Mouse (Mus musculus) heart, postnatal 0 days (tissue): ENCODE data around the gene Bhlhe23. TPM values are rescaled to one million over a fixed set of nuclear protein-coding genes. Genes with fewer than 3 reads are reported as not detected.
A peak's percentile ranks its signal among the peaks of the same experiment; 100 is the strongest.

Experiments
- ATAC-seq: fragments of 200-750 bp; cut with Nextera tagmentation; 2 replicates; pipeline ENCODE4 v1.8.0; 2017; ENCODE audit warnings: low read depth, moderate number of reproducible peaks, moderate library complexity; ENCODE audit not compliant: insufficient read depth
- DNase-seq: peaks from one replicate; pipeline ENCODE4 v3.0.0-alpha.2; 2016; ENCODE audit warnings: low spot score
- H3K27ac ChIP-seq: fragments of 300-500 bp; sonication (generic); 2 replicates; pipeline ENCODE4 v1.5.1; 2014; ENCODE audit warnings: low read depth, mild to moderate bottlenecking
- H3K27me3 ChIP-seq: fragments of 300-500 bp; sonication (generic); 2 replicates; pipeline ENCODE4 v1.6.1; 2014; ENCODE audit warnings: low read length, mixed read lengths; ENCODE audit not compliant: control insufficient read depth, insufficient read depth
- H3K36me3 ChIP-seq: fragments of 300-500 bp; sonication (generic); replicated peaks from 2 replicates; pipeline ENCODE4 v1.6.1; 2014; ENCODE audit warnings: low read length, mixed read lengths; ENCODE audit not compliant: control insufficient read depth, insufficient read depth
- H3K4me1 ChIP-seq: fragments of 300-500 bp; sonication (generic); 2 replicates; pipeline ENCODE4 v1.6.1; 2014; ENCODE audit warnings: antibody characterized with exemption; ENCODE audit not compliant: control insufficient read depth, insufficient read depth
- H3K4me2 ChIP-seq: fragments of 300-500 bp; sonication (generic); 2 replicates; pipeline ENCODE4 v1.6.1; 2014; ENCODE audit warnings: low read depth, mild to moderate bottlenecking, low read length, moderate library complexity
- H3K4me3 ChIP-seq: fragments of 300-500 bp; sonication (generic); 2 replicates; pipeline ENCODE4 v1.5.1; 2014; ENCODE audit warnings: low read depth, low read length
- H3K9ac ChIP-seq: fragments of 300-500 bp; sonication (generic); replicated peaks from 2 replicates; pipeline ENCODE4 v1.6.1; 2014; ENCODE audit warnings: low read depth, low read length, mixed read lengths
- H3K9me3 ChIP-seq: fragments of 300-500 bp; sonication (generic); replicated peaks from 2 replicates; pipeline ENCODE4 v1.6.1; 2016; ENCODE audit warnings: low read length; ENCODE audit not compliant: control insufficient read depth
- CTCF ChIP-seq: IDR thresholded peaks from 2 replicates; pipeline ENCODE4 v1.5.1; 2016; ENCODE audit warnings: antibody characterized with exemption, control low read depth, low read depth
- EP300 ChIP-seq: IDR thresholded peaks from 2 replicates; pipeline ENCODE4 v1.6.1; 2016; ENCODE audit warnings: antibody characterized with exemption, low read depth
- WGBS: fragments of 180-500 bp; shearing (Covaris S2); extraction: QIAGEN DNeasy Blood & Tissue Kit; methylation state at CpG from one replicate; pipeline ENCODE4 v1.1.7; 2014; 5-methylcytosine and 5-hydroxymethylcytosine counted together
- polyA plus RNA-seq: library from polyadenylated mRNA; unstranded; fragments of >200 nt; fragmentation: Nextera tagmentation; extraction: Ambion mirVana; gene quantifications from 2 replicates; pipeline ENCODE4 v1.2.1, GENCODE M21; 2015
- total RNA-seq: library from RNA; depleted of rRNA; stranded (reverse); fragments of >200 nt; gene quantifications from 2 replicates; pipeline ENCODE4 v1.2.3, GENCODE M21; 2014; ENCODE audit warnings: low replicate concordance

The Bhlhe23 gene
- total and polyA plus RNA-seq, 2 experiments from 2014 or later: not detected

DNA sequence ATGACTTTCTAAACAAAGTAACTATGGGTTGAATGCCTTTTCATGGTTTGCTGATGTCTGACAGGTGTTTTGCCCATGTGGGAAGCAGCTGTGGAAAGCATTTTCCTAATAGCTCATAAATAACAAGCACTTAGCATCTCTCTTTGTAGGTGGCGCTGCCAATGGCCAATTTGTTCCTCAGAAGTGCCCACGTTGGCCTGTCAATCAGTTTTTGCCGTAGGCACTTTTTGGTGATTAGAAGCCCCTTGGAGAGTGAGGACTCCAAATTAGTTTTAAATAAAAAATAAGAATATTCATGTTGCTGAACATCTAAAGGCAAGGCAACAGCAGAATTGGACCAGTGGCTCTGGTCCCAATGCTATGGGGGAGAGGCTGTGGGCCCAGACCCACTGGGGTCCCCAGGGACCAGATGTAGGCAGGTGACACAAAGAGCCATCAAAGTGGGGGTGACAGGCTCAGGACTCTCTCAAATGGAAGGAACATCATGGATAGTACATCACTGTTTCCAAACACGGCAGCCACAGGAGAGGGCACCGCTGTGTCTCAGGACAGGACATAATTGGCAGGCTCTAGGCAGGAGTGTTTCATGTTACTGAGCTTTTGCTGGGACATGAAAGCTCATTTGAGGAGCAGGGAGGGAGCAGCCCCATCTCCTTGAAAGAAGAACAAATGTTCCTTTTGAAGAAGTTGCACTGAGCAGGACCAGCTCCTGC is 21.6 kb downstream of the Bhlhe23 start:
- H3K27me3 ChIP-seq: peaks cover 12% of the 10 kb centered on the region
- DNase-seq (no peak), ATAC-seq (no peak)
- 70% methylated on average over 5 of the region's 5 CpGs for WGBS
- H3K4me3 ChIP-seq: no peak overlapping the region
- H3K4me2 ChIP-seq: no peak overlapping the region
- H3K27ac ChIP-seq: no peak overlapping the region
- H3K9me3 ChIP-seq: no peaks in the 10 kb centered on the region
- H3K4me1 ChIP-seq: no peaks in the 10 kb centered on the region
- no peak for TF ChIP-seq CTCF
- no peak for TF ChIP-seq EP300
- no peaks in the 10 kb centered on the region for H3K36me3 ChIP-seq
- no peak overlapping the region for H3K9ac ChIP-seq

DNA sequence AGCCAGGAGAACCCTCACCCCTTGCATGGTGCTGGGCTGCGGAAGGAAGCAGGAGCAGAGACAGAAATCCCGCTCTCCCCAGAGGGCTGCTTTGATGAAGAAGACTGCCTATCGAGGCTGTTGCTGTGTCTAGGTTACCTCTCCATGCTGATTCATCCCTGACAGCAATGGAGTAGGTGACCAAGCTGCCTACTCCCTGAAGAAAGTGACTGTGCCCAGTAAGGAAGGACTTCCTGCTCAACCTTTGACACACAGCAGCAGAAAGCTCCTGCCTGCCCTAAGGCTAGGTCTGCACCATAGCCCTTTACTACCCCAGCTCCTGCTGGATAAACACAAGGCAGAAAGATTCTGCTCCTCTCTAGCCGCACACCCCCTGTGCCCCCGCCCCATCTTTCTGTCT is 27.8 kb downstream of the Bhlhe23 start:
- H3K27me3 ChIP-seq: 0 out of 2 replicates have a peak, but pooled peaks cover 9% of the 10 kb centered on the region

DNA sequence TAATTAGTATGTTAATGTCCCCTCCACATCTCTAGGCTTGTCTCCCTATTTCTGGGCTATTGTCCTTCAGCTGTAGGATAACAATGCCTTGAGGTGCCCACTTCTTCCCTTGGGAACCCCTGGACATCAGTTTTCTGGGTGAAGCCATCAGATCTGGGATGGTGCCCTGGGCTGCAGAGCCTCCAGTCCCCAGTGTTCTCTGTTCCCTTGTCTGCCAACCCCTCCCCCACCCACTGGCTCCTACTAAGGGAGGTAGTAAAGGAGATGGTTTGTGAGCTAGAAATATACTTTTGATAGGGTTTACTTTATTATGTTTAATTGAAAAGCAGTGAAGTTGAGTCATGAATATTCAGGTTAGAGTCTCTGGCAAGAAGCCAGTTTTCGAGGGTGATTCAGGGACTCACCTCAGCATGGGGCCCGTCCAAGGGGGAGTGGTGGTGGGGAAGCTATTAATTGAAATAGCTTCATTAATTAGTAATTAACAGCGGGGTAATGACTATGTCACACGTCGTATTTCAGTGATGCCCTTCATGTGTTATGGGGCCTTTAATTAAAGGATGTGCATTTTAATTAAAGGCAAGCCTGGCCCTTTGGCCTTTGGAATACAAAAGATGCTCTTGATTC is 30.0 kb downstream of the Bhlhe23 start:
- no peak for DNase-seq
- Histone ChIP-seq H3K4me3 (no peak overlapping the region), H3K27me3 (0 out of 2 replicates have a peak, but pooled peaks cover 9% of the 10 kb centered on the region), H3K9me3 (no peaks in the 10 kb centered on the region), H3K36me3 (no peaks in the 10 kb centered on the region), H3K9ac (no peak overlapping the region), H3K4me2 (no peak overlapping the region), H3K4me1 (no peaks in the 10 kb centered on the region), H3K27ac (no peak overlapping the region)
- TF ChIP-seq CTCF: no peak
- TF ChIP-seq EP300: no peak
- WGBS: 33% methylated on average over 5 of the region's 5 CpGs
- no peak for ATAC-seq

More for the DNA sequence above, 27.8 kb downstream of the Bhlhe23 start:
- no peak for TF ChIP-seq CTCF
- Histone ChIP-seq H3K4me1 (no peaks in the 10 kb centered on the region), H3K4me3 (no peak overlapping the region), H3K9ac (no peak overlapping the region), H3K27ac (no peak overlapping the region), H3K9me3 (no peaks in the 10 kb centered on the region), H3K36me3 (no peaks in the 10 kb centered on the region), H3K4me2 (no peak overlapping the region)
- WGBS: 52% methylated on average over 5 of the region's 5 CpGs
- DNase-seq: no peak
- no peak for ATAC-seq

DNA sequence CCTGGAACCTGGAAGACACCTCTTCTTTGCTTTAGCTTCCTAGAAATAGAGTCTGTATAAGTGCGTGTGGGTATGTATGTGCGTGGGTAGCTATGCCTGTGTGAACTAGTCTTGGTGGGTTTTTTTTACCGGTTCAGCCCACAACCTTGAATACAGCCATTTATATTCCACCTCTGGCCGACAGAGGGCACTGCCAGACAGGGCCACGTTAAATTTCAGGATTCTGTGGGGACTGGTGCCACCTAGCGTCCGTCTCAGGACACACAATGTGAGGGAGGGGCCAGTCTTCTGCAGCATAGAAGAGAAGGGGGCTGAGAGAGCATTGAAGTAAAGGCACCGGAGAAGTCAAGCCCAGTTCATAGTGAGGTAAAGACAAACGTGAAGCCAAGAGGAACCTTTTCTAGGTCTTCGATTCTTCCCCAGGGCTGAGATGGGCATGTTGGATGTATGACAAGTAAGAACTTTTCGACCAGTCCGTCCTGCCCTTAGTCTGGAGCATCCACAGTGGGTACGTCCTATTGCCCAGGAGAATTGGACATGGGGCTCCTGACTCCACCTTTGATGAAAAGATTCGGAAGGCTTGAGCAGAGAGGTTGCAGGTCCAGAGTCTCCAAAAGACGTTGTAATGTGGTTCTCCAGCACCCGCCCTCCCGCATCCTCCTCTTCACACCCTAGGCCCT is 31.3 kb downstream of the Bhlhe23 start:
- no peak overlapping the region for H3K9ac ChIP-seq
- TF ChIP-seq CTCF: peak; percentile 100
- TF ChIP-seq EP300: no peak
- 0 out of 2 replicates have a peak, but pooled peaks cover 9% of the 10 kb centered on the region for H3K27me3 ChIP-seq
- DNase-seq: peak; percentile 72
- H3K4me3 ChIP-seq: no peak overlapping the region
- peak; percentile 76; the same call in 1 of the 2 replicates for ATAC-seq
- H3K36me3 ChIP-seq: no peaks in the 10 kb centered on the region
- no peaks in the 10 kb centered on the region for H3K4me1 ChIP-seq
- no peaks in the 10 kb centered on the region for H3K9me3 ChIP-seq
- WGBS: 32% methylated on average over 17 of the region's 17 CpGs
- H3K4me2 ChIP-seq: no peak overlapping the region
- no peak overlapping the region for H3K27ac ChIP-seq

DNA sequence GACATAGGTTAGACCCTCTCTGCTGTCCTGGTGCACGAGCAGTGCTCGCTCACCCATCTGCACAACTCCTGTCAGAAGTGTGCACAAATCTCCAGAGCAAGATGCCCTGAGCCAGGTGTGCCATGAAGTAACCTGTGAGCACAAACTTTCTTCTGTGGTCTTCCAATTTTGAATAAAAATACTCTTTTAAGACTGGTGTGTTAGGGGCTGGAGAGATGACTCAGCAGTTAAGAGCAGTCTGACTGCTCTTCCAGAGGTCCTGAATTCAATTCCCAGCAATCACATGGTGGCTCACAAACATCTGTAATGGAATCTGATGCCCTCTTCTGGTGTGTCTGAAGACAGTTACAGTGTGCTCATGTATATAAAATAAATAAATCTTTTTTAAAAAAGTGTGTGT is 33.4 kb downstream of the Bhlhe23 start:
- Histone ChIP-seq H3K4me1 (no peaks in the 10 kb centered on the region), H3K4me3 (no peak overlapping the region), H3K27me3 (0 out of 2 replicates have a peak, but pooled peaks cover 6% of the 10 kb centered on the region), H3K27ac (no peak overlapping the region), H3K4me2 (no peak overlapping the region), H3K36me3 (no peaks in the 10 kb centered on the region), H3K9ac (no peak overlapping the region), H3K9me3 (no peaks in the 10 kb centered on the region)
- ATAC-seq (no peak), DNase-seq (no peak)
- WGBS: 73% methylated on average over 2 of the region's 2 CpGs
- TF ChIP-seq EP300 (no peak), CTCF (no peak)
